Mouse (Mus musculus) olfactory bulb, adult 2 months (tissue): Measurements from ENCODE around the gene Tbx6. TPM values are rescaled to one million over a fixed set of nuclear protein-coding genes. Genes with fewer than 3 reads are reported as not detected.

Experiments used
- H3K27ac ChIP-seq: fragments of 200-500 bp; 2 replicates; pipeline ENCODE4 v1.5.1; 2012; ENCODE audit warnings: low read depth, low read length; ENCODE audit not compliant: insufficient read depth
- H3K4me1 ChIP-seq: fragments of 200-500 bp; 2 replicates; pipeline ENCODE4 v1.6.1; 2012; ENCODE audit warnings: low read length; ENCODE audit not compliant: control insufficient read depth, insufficient read depth
- H3K4me3 ChIP-seq: fragments of 200-500 bp; 2 replicates; pipeline ENCODE4 v1.5.1; 2012; ENCODE audit warnings: mild to moderate bottlenecking, low read depth, low read length, moderate library complexity; ENCODE audit not compliant: insufficient read depth
- CTCF ChIP-seq: fragments of 200-500 bp; IDR thresholded peaks from 2 replicates; pipeline ENCODE4 v1.5.1; 2012; ENCODE audit warnings: low read depth, mild to moderate bottlenecking, low read length, moderate library complexity; ENCODE audit not compliant: insufficient read depth
- POLR2A ChIP-seq: fragments of 200-500 bp; IDR thresholded peaks from 2 replicates; pipeline ENCODE4 v1.6.1; 2012; ENCODE audit warnings: mild to moderate bottlenecking, low read depth, low read length, moderate library complexity; ENCODE audit not compliant: insufficient read depth
- WGBS: fragments of 180-500 bp; shearing (Covaris S2); methylation state at CpG from one replicate; pipeline ENCODE4 v1.1.7; 2018; 5-methylcytosine and 5-hydroxymethylcytosine counted together
- polyA plus RNA-seq: library from polyadenylated mRNA; stranded (reverse); fragments of >200 nt; gene quantifications from 2 replicates; pipeline ENCODE4 v1.2.4, GENCODE M21; 2012; ENCODE audit warnings: low replicate concordance; ENCODE audit not compliant: missing spikeins, insufficient read depth, insufficient read length

Tbx6 gene
- polyA plus RNA-seq, 1 experiment = not detected

DNA sequence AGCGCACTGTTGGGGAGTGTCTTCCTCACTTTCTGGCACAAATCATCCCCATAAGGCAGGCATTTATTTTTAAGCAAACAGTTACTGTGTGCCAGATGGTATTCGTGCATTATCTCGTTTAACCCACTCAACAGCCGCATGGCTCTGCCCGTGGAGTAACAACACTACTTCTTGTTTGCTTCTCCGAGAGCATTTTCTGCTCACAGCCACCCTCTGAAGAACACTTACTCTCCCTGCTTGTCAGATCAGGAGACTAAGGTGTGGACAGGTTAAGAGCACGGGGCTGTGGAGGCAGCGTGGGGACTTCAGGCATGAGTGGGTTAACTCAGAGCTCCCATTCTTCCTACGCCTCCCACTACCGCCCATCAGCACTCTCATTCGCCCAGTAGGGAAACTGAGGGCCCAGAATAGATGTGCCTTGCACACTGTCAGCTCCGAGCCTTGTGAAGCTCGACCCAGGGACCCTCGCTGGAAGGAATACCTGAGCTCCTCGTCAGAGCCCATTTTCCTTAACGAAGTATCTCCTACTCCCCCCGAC, 18.7 kb upstream of the Tbx6 start:
- WGBS = 27% methylated on average over 17 of the region's 17 CpGs
- Histone ChIP-seq H3K4me3 (peak overlapping the region; percentile 35), H3K27ac (peak overlapping the region; percentile 63), H3K4me1 (peaks cover 52% of the 10 kb centered on the region)
- TF ChIP-seq CTCF = no peak
- no peak for TF ChIP-seq POLR2A

DNA sequence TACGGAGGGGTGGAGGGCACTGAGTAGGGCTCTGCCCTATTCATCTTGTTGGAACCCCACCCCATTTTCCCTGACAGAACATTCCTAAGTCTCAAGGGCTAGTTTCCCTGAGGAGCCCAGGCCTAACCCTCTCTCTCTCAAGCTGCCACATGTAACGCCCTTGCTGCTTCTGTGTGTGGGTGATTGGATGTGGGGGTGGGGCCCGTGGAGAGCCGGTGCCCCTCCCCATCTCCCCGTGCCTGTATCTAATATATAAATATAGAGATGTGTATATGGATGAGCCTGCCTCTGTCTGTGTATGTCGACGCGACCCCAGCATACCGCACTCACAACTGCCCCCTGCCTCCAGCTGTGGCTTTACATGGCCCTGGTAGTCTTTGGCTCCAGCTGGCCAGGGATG, 15.7 kb upstream of the Tbx6 start:
- WGBS = 69% methylated on average over 9 of the region's 9 CpGs
- TF ChIP-seq CTCF (no peak), POLR2A (no peak)
- Histone ChIP-seq H3K27ac (no peak overlapping the region), H3K4me3 (no peak overlapping the region), H3K4me1 (peaks cover 40% of the 10 kb centered on the region)

DNA sequence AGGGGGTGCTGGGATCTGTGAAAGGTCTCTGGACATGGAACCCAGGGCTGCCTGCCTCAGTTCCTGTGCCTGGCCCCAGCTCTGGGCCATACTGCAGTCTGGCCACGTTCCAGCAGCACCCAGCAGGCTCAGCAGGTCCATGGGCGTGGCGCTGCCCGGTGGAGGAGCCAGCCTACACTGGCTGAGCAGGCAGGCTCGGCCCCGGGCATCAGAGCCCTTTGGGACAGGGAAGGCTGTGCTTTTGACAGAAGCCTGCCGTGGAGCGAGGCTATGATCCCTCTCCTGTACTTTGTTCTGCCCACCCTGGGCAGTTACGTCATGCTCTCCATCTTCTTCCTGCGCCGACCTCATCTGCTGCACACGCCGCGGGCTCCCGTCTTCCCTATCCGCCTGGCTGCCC, 15.1 kb upstream of the Tbx6 start, which contains the start of gene Gdpd3:
Gene Gdpd3 (plus strand): TSS at position 134 of the 400 bp plus-strand sequence.
- TF ChIP-seq POLR2A (no peak), CTCF (no peak)

DNA sequence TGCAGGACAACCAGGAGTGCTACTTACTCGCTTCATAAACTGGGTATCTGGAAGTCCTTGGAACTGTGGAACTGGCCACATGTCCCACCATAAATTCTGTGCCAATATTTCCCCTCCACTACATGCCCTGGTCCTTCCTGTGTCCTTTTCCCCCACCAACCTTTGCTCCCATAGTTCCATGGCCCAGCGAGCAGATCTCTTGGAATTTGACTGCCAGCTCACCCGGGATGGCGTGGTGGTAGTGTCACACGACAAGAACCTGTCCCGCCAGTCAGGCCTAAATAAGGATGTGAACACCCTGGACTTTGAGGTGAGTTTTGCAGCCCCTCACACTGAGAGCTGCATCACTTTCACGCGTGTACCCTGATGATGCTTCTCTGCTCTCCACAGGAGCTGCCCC, 14.3 kb upstream of the Tbx6 start:
- H3K27ac ChIP-seq = no peak overlapping the region
- H3K4me3 ChIP-seq = no peak overlapping the region
- TF ChIP-seq CTCF (no peak), POLR2A (no peak)
- H3K4me1 ChIP-seq = peaks cover 32% of the 10 kb centered on the region
- WGBS = 90% methylated on average over 8 of the region's 8 CpGs

More for the DNA sequence above, 15.1 kb upstream of the Tbx6 start, which contains the start of gene Gdpd3:
- WGBS = 92% methylated on average over 16 of the region's 16 CpGs
- Histone ChIP-seq H3K27ac (no peak within 1 kb of the TSS), H3K4me3 (no peak within 1 kb of the TSS), H3K4me1 (peaks cover 38% of the 10 kb centered on the region)

DNA sequence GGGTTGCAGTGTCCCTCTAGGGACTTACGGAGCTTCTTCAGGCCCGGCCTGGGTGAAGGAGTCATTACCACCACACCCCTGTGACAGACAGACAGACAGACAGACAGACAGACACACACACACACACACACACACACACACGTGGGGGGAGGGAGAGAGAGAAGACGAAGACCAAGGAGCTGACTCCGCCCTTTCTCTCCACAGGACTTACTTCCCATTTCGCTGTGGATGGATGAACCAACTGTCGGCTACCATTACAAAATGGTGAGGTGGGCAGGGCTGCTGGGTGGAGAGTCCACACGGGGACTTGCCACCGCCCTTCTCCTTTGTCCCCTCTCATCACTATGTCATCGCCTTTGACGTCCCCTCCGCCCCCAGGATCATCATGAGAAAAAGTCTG, 10.5 kb upstream of the Tbx6 start:
- H3K4me1 ChIP-seq = peaks cover 5% of the 10 kb centered on the region
- no peak overlapping the region for H3K27ac ChIP-seq
- no peak for TF ChIP-seq POLR2A
- TF ChIP-seq CTCF = no peak
- no peak overlapping the region for H3K4me3 ChIP-seq
- WGBS = 85% methylated on average over 12 of the region's 12 CpGs

DNA sequence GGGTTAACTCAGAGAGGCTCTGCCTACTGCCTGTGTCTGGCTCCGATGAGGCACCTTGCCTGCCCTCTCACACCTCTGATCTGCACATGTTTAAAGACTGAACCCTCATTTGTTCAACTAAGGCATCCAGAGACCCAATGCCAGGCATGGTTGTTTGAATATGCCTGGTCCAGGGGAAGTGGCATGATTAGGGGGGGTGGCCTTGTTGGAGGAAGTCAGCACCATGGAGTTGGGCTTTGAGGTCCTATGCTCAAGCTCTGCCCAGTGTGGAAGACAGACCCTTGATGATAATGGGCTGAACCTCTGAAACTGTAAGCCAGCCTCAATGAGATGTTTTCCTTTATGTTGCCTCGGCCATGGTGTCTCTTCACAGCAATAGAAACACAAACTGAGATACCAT, 7.9 kb upstream of the Tbx6 start:
- Histone ChIP-seq H3K4me3 (no peak overlapping the region), H3K27ac (no peak overlapping the region), H3K4me1 (peaks cover 17% of the 10 kb centered on the region)
- TF ChIP-seq CTCF (no peak), POLR2A (no peak)
- WGBS = 84% methylated on average over 2 of the region's 2 CpGs

DNA sequence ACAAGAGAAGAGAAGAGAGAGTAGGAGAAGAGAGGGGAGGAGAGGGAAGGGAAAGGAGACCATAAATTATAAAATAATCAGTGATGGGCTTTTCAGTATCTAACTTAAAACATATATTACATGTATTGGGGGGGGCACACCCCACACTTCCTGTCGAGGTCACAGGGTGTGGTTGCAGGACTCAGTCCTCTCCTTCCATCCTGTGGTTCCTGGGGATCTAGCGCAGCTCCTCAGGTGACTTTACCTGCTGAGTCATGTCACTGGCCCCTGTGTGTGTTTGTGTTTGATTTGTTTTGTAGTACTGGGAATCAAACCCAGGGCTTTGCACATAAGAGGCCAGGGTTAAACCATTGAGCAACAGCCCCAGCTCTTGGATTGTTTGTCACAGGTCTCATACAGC, 6.8 kb upstream of the Tbx6 start:
- H3K27ac ChIP-seq = no peak overlapping the region
- WGBS = 78% methylated on average over 2 of the region's 2 CpGs
- H3K4me1 ChIP-seq = peaks cover 17% of the 10 kb centered on the region
- TF ChIP-seq CTCF (no peak), POLR2A (no peak)
- H3K4me3 ChIP-seq = no peak overlapping the region

DNA sequence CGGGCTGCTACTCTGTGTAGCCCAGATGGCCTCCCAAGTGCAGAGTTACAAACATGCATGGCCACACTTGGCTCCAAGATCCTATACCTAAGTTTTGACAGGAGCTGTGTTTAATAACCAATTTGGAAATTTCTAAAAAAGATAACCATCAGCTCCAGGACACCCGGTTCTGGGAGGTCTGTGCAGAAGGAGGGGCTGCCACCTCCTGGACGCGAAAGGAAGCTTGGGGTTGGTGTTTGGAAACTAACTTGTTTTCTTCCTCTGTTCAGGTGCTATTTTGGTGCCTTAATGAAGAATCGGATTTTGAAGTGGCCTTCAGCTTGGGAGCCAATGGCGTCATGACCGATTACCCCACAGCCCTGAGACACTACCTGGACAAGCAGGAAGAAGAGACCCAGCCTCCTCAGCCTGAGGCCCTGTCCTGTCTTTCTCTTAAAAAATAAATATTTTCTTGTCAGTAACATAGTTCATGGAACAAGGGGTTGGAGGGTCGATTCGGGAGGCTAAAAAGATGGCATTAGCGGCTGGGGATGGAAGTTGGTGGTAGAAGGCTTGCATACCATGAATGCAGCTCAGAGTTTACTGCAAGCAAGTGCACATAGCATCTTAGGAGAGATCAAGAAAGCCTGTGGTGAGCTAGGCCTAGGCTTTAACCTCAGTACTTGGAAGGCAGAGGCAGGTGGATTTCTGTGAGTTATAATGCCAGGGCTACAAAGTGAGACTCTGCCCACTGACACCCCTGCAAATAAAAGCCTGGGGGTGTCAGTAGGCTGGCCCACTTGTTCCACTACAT, 5.9 kb upstream of the Tbx6 start:
- no peak overlapping the region for H3K4me3 ChIP-seq
- 70% methylated on average over 10 of the region's 10 CpGs for WGBS
- no peak overlapping the region for H3K27ac ChIP-seq
- peaks cover 21% of the 10 kb centered on the region for H3K4me1 ChIP-seq
- no peak for TF ChIP-seq CTCF
- TF ChIP-seq POLR2A = no peak

DNA sequence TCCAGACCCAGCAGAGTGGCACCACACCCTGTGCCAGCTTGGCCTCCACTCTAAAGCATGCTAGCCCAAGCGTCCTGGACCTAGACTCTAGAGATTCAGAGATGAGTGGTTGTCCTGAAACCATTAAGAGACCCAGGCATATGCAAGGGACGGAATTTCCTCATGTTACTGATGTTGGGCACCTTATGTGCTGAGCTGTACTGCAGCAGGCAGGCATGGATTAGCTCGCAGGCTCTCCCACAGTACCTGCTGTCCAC, 5.4 kb upstream of the Tbx6 start:
- 54% methylated on average over 3 of the region's 3 CpGs for WGBS
- Histone ChIP-seq H3K4me3 (no peak overlapping the region), H3K27ac (peak overlapping the region; percentile 86; the same call in 1 of the 2 replicates), H3K4me1 (peaks cover 23% of the 10 kb centered on the region)
- TF ChIP-seq POLR2A (no peak), CTCF (no peak)
